Mouse (Mus musculus): ENCODE data around the gene Ugdh. TPM values are rescaled to one million over a fixed set of nuclear protein-coding genes. Genes with fewer than 3 reads are reported as not detected.

Gene Ugdh
- total RNA-seq, 2 experiments from 2014 or later: 23.2 to 25.1 TPM

- intact Hi-C loops (cut with DNase I): loop anchor here (5.0 kb wide), 3 partner anchors 43 to 103 kb away; partner anchors contain the start of genes Gm43552, Smim14 and Ube2k
- DNase-seq: no peak
Measured at GRCm38 (mm10) chr5:65434471-65435362, 1.0 kb downstream of the Ugdh start.

GRCm38 (mm10) chr5:65429441-65429840, 6.3 kb downstream of the Ugdh start:
- no peak for DNase-seq

DNA sequence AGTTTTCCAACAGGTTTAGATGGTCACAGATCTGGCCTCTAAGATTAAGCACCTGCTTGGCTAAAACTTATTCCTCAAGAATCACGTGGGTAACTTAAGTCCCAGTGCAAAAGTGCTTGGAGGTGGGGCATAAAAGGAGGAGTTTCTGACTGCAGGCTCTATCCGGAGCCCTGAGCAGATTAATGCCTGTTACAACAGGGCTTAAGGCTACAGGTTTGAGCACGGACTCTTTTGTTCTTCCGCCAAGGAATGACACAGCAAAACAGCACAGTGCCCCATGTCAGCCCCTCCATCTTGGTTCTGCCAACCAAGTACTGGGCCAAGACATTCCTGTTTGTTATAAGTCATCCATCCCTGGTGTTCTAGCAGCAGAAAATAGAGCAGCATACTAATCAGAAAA, 7.4 kb downstream of the Ugdh start:
- no peak for DNase-seq
- intact Hi-C loops (cut with DNase I): no loop called here

More at GRCm38 (mm10) chr5:65429441-65429840, 6.3 kb downstream of the Ugdh start:
- intact Hi-C loops (cut with DNase I): no loop called here

DNA sequence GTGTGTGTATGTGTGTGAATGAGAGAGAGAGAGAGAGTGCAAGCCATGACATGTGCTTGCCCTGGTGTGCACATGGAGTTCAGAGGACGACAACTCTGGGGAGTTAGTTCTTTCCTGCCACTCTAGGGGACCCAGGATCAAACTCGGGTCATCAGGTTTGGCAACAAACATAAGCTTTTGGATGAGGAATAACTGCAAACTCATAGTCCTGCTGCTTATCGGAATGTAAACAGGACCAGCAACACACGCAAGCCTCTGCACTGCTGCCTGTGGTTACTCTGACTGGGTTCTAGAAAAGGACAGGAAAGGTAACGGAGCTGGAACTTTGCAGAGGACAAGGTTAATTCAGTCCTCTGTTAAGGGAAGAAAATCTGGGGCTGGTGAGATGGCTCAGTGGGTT, 10.5 kb downstream of the Ugdh start:
- intact Hi-C loops (cut with DNase I): no loop called here
- no peak for DNase-seq

DNA sequence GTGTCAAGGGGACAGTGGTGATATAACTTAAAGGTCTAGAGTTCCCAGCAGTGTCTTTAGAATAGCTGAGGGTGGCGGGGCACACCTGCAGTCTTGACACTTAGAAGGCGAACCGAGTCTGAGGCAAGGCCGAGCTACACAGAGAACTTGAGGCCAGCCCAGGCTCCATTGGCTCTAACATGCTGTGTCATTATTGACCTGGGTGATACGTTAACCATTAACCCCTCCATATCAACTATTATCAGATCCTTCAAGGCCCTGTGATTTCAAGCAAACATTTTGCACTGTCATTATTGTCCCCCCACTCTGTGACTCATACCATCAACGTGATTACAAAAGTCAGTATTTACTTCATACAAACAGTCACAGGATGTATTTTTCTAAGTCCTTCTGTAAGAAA, 11.5 kb downstream of the Ugdh start:
- intact Hi-C loops (cut with DNase I): no loop called here
- DNase-seq: no peak

GRCm38 (mm10) chr5:65422803-65423202, 12.9 kb downstream of the Ugdh start:
- no peak for DNase-seq

DNA sequence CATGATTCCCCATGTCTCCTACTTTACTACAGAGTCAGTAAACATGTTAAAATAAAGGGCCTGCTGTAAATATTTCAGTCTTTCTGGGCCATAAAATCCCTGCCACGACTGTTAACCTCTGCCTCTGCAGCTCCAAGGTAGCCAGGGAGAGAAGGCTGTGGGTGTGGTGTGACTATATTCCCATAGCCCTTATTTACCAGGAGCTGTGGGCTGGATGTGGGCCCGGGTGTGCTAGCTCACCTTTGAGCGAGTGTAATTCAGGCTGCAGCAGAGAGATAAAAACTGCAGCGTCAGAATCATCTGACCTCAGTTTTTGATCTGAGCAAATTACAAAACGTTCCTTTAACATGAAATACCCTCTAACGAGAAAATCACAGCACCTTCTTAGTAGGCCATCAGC, 14.9 kb downstream of the Ugdh start:
- intact Hi-C loops (cut with DNase I): no loop called here
- no peak for DNase-seq

More at GRCm38 (mm10) chr5:65422803-65423202, 12.9 kb downstream of the Ugdh start:
- intact Hi-C loops (cut with DNase I): no loop called here

DNA sequence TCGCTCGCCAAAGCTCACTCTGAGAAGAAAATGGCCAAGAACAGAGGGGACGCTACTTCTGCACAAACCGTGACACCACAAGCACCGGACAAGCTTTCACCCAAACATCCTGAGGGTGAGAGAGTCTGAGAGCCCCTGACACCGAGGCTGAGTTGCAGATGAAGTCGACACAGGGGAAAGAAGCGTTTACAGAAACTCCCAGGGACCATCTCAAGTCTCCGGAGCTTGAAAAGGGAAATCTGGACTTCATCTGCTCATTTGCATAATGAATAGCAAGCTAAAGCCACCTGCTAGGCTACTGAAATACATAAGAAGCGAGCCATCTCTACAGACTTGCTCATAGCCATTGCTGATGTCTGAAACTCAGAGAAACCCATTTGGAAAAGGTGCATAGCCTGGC, 16.6 kb downstream of the Ugdh start:
- intact Hi-C loops (cut with DNase I): no loop called here
- DNase-seq: no peak

DNA sequence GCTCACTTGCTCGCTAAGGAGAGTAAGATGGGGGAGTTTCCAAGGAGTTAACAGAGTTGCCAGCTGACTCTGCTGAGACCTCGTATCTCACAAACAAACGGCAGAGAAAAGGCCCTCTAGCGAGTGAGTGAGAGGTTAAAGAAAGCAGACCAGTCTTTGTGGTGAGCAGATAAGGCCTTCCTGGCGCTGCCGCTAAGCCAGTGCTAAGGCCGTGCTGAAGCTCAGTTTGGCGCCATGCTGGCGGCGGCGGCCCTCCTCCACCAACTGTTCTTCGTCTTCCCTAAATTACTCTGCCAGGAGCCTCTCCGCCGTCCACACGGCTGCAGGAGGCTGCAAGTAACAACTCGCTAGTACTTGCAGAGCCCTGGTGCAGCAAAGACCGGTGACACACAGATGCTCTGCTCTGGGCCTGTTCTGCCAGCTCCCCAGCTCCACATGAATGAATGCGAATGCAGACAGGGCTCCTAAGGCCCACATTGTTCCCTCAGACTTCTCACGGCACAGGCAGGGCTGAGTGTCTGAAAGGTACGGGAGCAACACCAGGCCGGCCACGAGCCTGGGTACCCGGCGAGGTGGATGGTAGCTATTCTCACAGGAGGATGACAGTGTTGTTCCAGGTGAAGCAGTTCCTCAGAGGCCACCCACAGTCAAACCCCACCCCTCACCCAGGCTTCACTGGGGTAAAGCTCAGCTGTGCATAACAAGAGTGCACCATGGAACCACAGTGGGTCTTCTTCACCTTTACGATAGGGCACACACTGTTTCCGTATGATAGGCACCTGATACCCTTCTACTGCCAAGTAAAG, 19.9 kb downstream of the Ugdh start:
- DNase-seq: peak; percentile 25 to 39
- intact Hi-C loops (cut with DNase I): no loop called here

GRCm38 (mm10) chr5:65407989-65408388, 27.8 kb downstream of the Ugdh start:
- intact Hi-C loops (cut with DNase I): loop anchor here (10.0 kb wide), 1 partner anchor 207 kb away; no protein-coding TSS in a partner anchor
- DNase-seq: no peak

- DNase-seq: peak; percentile 78 to 88
- intact Hi-C loops (cut with DNase I): loop anchor here (2.0 to 10.0 kb wide), 4 partner anchors 91 to 295 kb away; partner anchors contain the start of gene Gm43552
Measured at GRCm38 (mm10) chr5:65401251-65401994, 34.3 kb downstream of the Ugdh start.

- intact Hi-C loops (cut with DNase I): no loop called here
- DNase-seq: no peak
Measured at GRCm38 (mm10) chr5:65394425-65394824, 41.3 kb downstream of the Ugdh start.

DNA sequence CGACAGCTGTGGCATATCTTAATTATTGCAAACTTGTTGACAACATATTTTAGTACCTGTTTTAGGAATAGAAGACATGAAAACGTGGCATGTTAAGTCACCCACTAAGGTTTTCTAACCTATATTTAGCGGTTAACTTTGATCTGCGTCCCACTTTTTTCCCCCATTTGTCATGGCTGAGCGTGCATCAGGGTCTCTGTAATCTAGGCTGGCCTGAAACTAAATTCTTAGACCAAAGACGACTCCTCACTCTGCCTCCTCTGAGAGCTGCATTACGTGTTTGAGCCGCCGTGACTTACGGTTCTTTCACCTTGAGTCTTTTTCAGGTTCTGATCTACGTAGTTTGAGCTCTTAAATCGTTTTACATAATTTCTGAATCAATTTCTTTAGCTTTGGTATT, 44.0 kb downstream of the Ugdh start:
- DNase-seq: peak in 1 of 2 experiments; percentile 6
- intact Hi-C loops (cut with DNase I): loop anchor here (2.0 kb wide), 1 partner anchor 55 kb away; no protein-coding TSS in a partner anchor

- DNase-seq: peak; percentile 99
- intact Hi-C loops (cut with DNase I): loop anchor here (2.0 kb wide), 1 partner anchor 54 kb away; no protein-coding TSS in a partner anchor
Measured at GRCm38 (mm10) chr5:65390648-65391644, 44.8 kb downstream of the Ugdh start, which contains the start of the genes Rpl9 and Lias. Gene Rpl9 (minus strand): TSS chr5:65391444. Gene Lias (plus strand): TSS chr5:65391497.

- DNase-seq: no peak
- intact Hi-C loops (cut with DNase I): no loop called here
Measured at GRCm38 (mm10) chr5:65387008-65387867, 48.5 kb downstream of the Ugdh start.

GRCm38 (mm10) chr5:65385704-65386103, 50.0 kb downstream of the Ugdh start:
- intact Hi-C loops (cut with DNase I): no loop called here
- no peak for DNase-seq

DNA sequence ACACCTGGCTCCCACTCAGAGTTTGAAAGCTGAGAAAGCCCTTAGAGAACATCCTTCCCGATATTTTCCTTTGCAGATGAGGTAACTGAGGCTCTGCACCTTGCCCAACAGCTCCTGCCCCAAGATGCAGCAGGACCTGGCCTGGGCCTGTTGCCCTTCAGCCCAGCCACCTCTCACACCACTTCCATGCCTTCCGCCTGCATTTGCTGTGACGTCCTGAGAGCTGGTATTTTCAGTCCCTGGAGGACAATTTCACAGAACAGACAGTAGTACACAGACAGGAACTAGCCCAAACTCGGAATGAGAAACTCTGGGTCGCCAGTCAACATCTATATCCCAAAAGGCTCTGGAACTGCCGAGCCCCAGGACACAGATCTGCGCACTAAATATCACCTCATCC, 61.0 kb downstream of the Ugdh start:
- intact Hi-C loops (cut with DNase I): no loop called here
- DNase-seq: no peak

GRCm38 (mm10) chr5:65371551-65371950, 64.2 kb downstream of the Ugdh start:
- intact Hi-C loops (cut with DNase I): no loop called here

More at GRCm38 (mm10) chr5:65371551-65371950, 64.2 kb downstream of the Ugdh start:
- DNase-seq: no peak

All from heart, postnatal 14 days (tissue).